15 mouse cellular contexts compared by ENCODE assay signal in the genomic region with DNA sequence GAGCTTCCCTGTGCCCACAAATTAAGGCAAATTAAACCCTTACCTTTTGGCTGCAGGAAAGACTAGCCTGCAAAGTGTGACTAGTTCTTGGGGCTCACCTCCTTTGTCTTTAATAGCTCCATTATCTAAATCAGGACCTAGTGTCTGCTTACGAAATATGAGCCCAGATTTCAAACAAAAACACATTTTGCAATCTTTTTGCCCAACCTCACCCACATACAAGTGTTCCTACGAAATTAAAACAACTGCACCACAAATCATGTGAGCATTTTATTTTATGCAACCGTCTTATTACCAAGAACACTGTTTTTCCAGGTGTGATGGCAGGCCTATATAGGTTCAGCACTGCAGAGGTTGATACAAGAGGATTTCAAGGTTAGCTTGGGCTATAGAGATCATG. TPM values are rescaled to one million over a fixed set of nuclear protein-coding genes. Genes with fewer than 3 reads are reported as not detected.
DNase-seq lines count a peak whose midpoint lies in the region; ATAC-seq and TF ChIP-seq lines count a peak whose summit lies in the region.
"Had no signal": no experiment of that assay in that cellular context is flagged by ENCODE, and none has a peak within 500 bp of the region (broad histone marks: within the 10 kb centered on the region; RNA-seq: fewer than 3 reads in every experiment).

No protein-coding gene starts in this region.

- peaks cover 24% of the 10 kb centered on the region for H3K36me3 ChIP-seq in erythroblast, embryonic 14.5 days (ENCODE audit: control insufficient read depth)
- no peaks in the 10 kb centered on the region for H3K36me3 ChIP-seq in kidney, adult 2 months (ENCODE audit: control insufficient read depth, insufficient read depth, low read length)
- H3K36me3 ChIP-seq in kidney, embryonic 16.5 days (ENCODE audit: insufficient read depth, low read length): no peaks in the 10 kb centered on the region
- H3K36me3 ChIP-seq in CH12.LX (replicated peaks in 1 of 2; ENCODE audit: control insufficient read depth in 1 of 2, insufficient read depth in 1 of 2, low read length in 1 of 2): peaks cover 3 to 32% of the 10 kb centered on the region in 2 experiments
- H3K36me3 ChIP-seq in liver, embryonic 12.5 days: peaks cover 12% of the 10 kb centered on the region
- H3K36me3 ChIP-seq: heart, embryonic 12.5 days; hindbrain, embryonic 15.5 days; neural tube, embryonic 13.5 days had no signal

- 0 out of 2 replicates have a peak overlapping the region, but pooled peaks have one; percentile 22 for H3K27ac ChIP-seq in kidney, adult 2 months (ENCODE audit: insufficient read depth, low read depth, low read length)
- no peak overlapping the region for H3K27ac ChIP-seq in kidney, embryonic 16.5 days (ENCODE audit: low read length)
- no peak overlapping the region for H3K27ac ChIP-seq in CH12.LX (ENCODE audit: insufficient read depth, low read depth)
- no peak overlapping the region for H3K27ac ChIP-seq in liver, embryonic 12.5 days
- no peak overlapping the region for H3K27ac ChIP-seq in left cerebral cortex, adult 2 months
- H3K27ac ChIP-seq: hindbrain, embryonic 15.5 days; neural tube, embryonic 13.5 days; stomach, postnatal 0 days had no signal

- H3K9ac ChIP-seq in kidney, embryonic 16.5 days (replicated peaks; ENCODE audit: low read length): no peak overlapping the region
- peak overlapping the region; percentile 47; the same call in 1 of the 2 replicates for H3K9ac ChIP-seq in CH12.LX (ENCODE audit: insufficient read depth, low read depth)
- H3K9ac ChIP-seq in liver, embryonic 12.5 days: peak overlapping the region; percentile 89

- H3K27me3 ChIP-seq in erythroblast, embryonic 14.5 days (ENCODE audit: control insufficient read depth): no peaks in the 10 kb centered on the region
- no peaks in the 10 kb centered on the region for H3K27me3 ChIP-seq in kidney, adult 2 months (replicated peaks; ENCODE audit: control insufficient read depth, insufficient read depth, low read length)
- H3K27me3 ChIP-seq in kidney, embryonic 16.5 days (ENCODE audit: insufficient read depth, low read length): no peaks in the 10 kb centered on the region
- no peaks in the 10 kb centered on the region for H3K27me3 ChIP-seq in CH12.LX (replicated peaks)
- no peaks in the 10 kb centered on the region for H3K27me3 ChIP-seq in liver, embryonic 12.5 days (replicated peaks)
- H3K27me3 ChIP-seq: heart, embryonic 12.5 days; hindbrain, embryonic 15.5 days; neural tube, embryonic 13.5 days had no signal

- TF ChIP-seq POLR2A in kidney, adult 2 months (IDR thresholded peaks at IDR 0.05; ENCODE audit: low read depth, low read length): no peak
- TF ChIP-seq POLR2A in CH12.LX (IDR thresholded peaks at IDR 0.05; ENCODE audit: low read depth, low read length): no peak

- no peak for DNase-seq in kidney, adult 2 months
- DNase-seq in CH12.LX (ENCODE audit: extremely low read depth): no peak
- no peak for DNase-seq in left cerebral cortex, adult 2 months (ENCODE audit: extremely low spot score in 1 of 2, low spot score in 2 of 2)
- DNase-seq in ovary, postnatal 10 days (ENCODE audit: low spot score): no peak
- DNase-seq: adrenal gland, adult 8-10 months; gastrocnemius, postnatal 14 days had no signal

- peak overlapping the region; percentile 72 for H3K4me3 ChIP-seq in erythroblast, embryonic 14.5 days (replicated peaks)
- H3K4me3 ChIP-seq in kidney, adult 2 months (ENCODE audit: insufficient read depth, low read depth, low read length): no peak overlapping the region
- H3K4me3 ChIP-seq in kidney, embryonic 16.5 days (ENCODE audit: low read length): no peak overlapping the region
- no peak overlapping the region for H3K4me3 ChIP-seq in CH12.LX (replicated peaks in 1 of 3; ENCODE audit: low read depth in 2 of 3, low read length in 2 of 3, poor library complexity in 1 of 3)
- peak overlapping the region; percentile 91 for H3K4me3 ChIP-seq in liver, embryonic 12.5 days
- no peak overlapping the region; the same call in 1 of the 2 replicates for H3K4me3 ChIP-seq in left cerebral cortex, adult 2 months

- H3K79me2 ChIP-seq in CH12.LX (replicated peaks; ENCODE audit: control insufficient read depth, extremely low read depth, insufficient read depth, poor library complexity, severe bottlenecking): peaks cover 38% of the 10 kb centered on the region

- no peak overlapping the region for H3K4me2 ChIP-seq in kidney, embryonic 16.5 days (replicated peaks; ENCODE audit: low read depth, low read length)
- no peak overlapping the region for H3K4me2 ChIP-seq in CH12.LX (ENCODE audit: insufficient read depth, low read depth, poor library complexity, severe bottlenecking)
- peak overlapping the region; percentile 87 for H3K4me2 ChIP-seq in liver, embryonic 12.5 days

- no peaks in the 10 kb centered on the region for H3K9me3 ChIP-seq in erythroblast, embryonic 14.5 days (ENCODE audit: control insufficient read depth, low read length)
- H3K9me3 ChIP-seq in kidney, embryonic 16.5 days (ENCODE audit: low read length): no peaks in the 10 kb centered on the region
- no peaks in the 10 kb centered on the region for H3K9me3 ChIP-seq in CH12.LX (replicated peaks; ENCODE audit: low read length)
- H3K9me3 ChIP-seq in liver, embryonic 12.5 days (replicated peaks): no peaks in the 10 kb centered on the region
- H3K9me3 ChIP-seq: heart, embryonic 12.5 days; hindbrain, embryonic 15.5 days; neural tube, embryonic 13.5 days had no signal

- ATAC-seq in erythroblast, adult 5-6 weeks (replicated peaks; ENCODE audit: low FRiP score, poor library complexity, severe bottlenecking): no peak
- no peak for ATAC-seq in kidney, embryonic 16.5 days (ENCODE audit: low FRiP score, low TSS enrichment)
- ATAC-seq in liver, embryonic 12.5 days: no peak
- ATAC-seq: lung, postnatal 0 days had no signal

- TF ChIP-seq EP300 in CH12.LX (IDR thresholded peaks at IDR 0.05; ENCODE audit: low read length): no peak

- intact Hi-C loops in left cerebral cortex, adult 2 months (cut with DNase I): no loop called here

- H3K4me1 ChIP-seq in erythroblast, embryonic 14.5 days (ENCODE audit: control insufficient read depth): peaks cover 70% of the 10 kb centered on the region
- peaks cover 35% of the 10 kb centered on the region for H3K4me1 ChIP-seq in kidney, adult 2 months (ENCODE audit: control insufficient read depth, insufficient read depth, low read length)
- H3K4me1 ChIP-seq in kidney, embryonic 16.5 days (ENCODE audit: insufficient read depth, low read length): peaks cover 47% of the 10 kb centered on the region
- H3K4me1 ChIP-seq in CH12.LX (ENCODE audit: control insufficient read depth in 1 of 2, insufficient read depth in 2 of 2): peaks cover 3 to 57% of the 10 kb centered on the region in 2 experiments; a peak in 3 of 4 replicates
- H3K4me1 ChIP-seq in liver, embryonic 12.5 days: peaks cover 70% of the 10 kb centered on the region

- in situ Hi-C loops in CH12.LX (cut with MboI; ENCODE audit: low pct_ligation_motif_present, low pct_unique_long_range_greater_than_20kb, low sequenced_read_pairs): loop anchor here (10.0 kb wide), 1 partner anchor 52 kb away; no protein-coding TSS in a partner anchor

- 67% methylated on average over 3 of the region's 3 CpGs for WGBS in kidney, adult 2 months
- 79% methylated on average over 3 of the region's 3 CpGs for WGBS in kidney, embryonic 16.5 days
- whole genome bisulfite sequencing in liver, embryonic 12.5 days (ENCODE audit: insufficient replicate concordance): 76% methylated on average over 3 of the region's 3 CpGs

- TF ChIP-seq CTCF in kidney, adult 2 months (conservative IDR thresholded peaks at IDR 0.05; ENCODE audit: insufficient read depth, insufficient read length, low read depth, low read length): no peak
- TF ChIP-seq CTCF in CH12.LX (conservative IDR thresholded peaks at IDR 0.05 in 1 of 2, IDR thresholded peaks at IDR 0.05 in 1 of 2; ENCODE audit: low read depth in 2 of 2, low read length in 2 of 2): no peak
- TF ChIP-seq CTCF in left cerebral cortex, adult 2 months (IDR thresholded peaks at IDR 0.05): no peak

- TF ChIP-seq RAD21 in CH12.LX (IDR thresholded peaks at IDR 0.05; ENCODE audit: low read depth, low read length): no peak

- dilution Hi-C loops in CH12.LX (cut with MboI; ENCODE audit: extremely low pct_ligation_motif_present, extremely low pct_unique_long_range_greater_than_20kb, low sequenced_read_pairs): no loop called here

RNA-seq across cellular contexts. Expression of gene Cisd1, which starts 1.6 kb away (rescaled TPM):
- polyA plus RNA-seq in erythroblast, embryonic 14.5 days (2012): 3.8 and 4.3 TPM in 2 replicates
- total RNA-seq in erythroblast, adult 5-6 weeks (2015; ENCODE audit: low replicate concordance): 10.0 and 15.7 TPM in 2 replicates
- total RNA-seq in erythroblast, adult 5-6 weeks (2017; ENCODE audit: low replicate concordance): 3.9 and 4.1 TPM in 2 replicates
- 299 and 319 TPM in 2 replicates for polyA plus RNA-seq in kidney, adult 2 months (2012; rRNA removed)
- polyA plus RNA-seq in kidney, embryonic 16.5 days (2015; fragmentation: Nextera tagmentation; extraction: Ambion mirVana): 137 and 139 TPM in 2 replicates
- total RNA-seq in CH12.LX (2012; rRNA removed) (111 and 113 TPM in 2 replicates), CH12.LX (2014; rRNA removed) (100 and 115 TPM in 2 replicates)
- 78.9 and 81.8 TPM in 2 replicates for polyA plus RNA-seq in CH12.LX (2012; ENCODE audit: insufficient read length, low read depth)
- polyA plus RNA-seq in liver, embryonic 12.5 days (2016; fragmentation: Nextera tagmentation; extraction: Ambion mirVana): 99.8 and 104 TPM in 2 replicates
- total RNA-seq in left cerebral cortex, adult 2 months (2021): 100 to 1,000 TPM; 119 to 131 TPM

RNA-seq across cellular contexts. Expression of gene Ipmk, which starts 4.4 kb away (rescaled TPM):
- 0.52 and 0.59 TPM in 2 replicates for polyA plus RNA-seq in erythroblast, embryonic 14.5 days (2012)
- total RNA-seq in erythroblast, adult 5-6 weeks (2015; ENCODE audit: low replicate concordance): 14.0 and 23.2 TPM in 2 replicates
- total RNA-seq in erythroblast, adult 5-6 weeks (2017; ENCODE audit: low replicate concordance): 10.5 and 12.4 TPM in 2 replicates
- 31.1 and 34.6 TPM in 2 replicates for polyA plus RNA-seq in kidney, adult 2 months (2012; rRNA removed)
- polyA plus RNA-seq in kidney, embryonic 16.5 days (2015; fragmentation: Nextera tagmentation; extraction: Ambion mirVana): 15.6 and 16.1 TPM in 2 replicates
- total RNA-seq in CH12.LX (2012; rRNA removed) (14.7 and 15.2 TPM in 2 replicates), CH12.LX (2014; rRNA removed) (21.8 and 23.8 TPM in 2 replicates)
- polyA plus RNA-seq in CH12.LX (2012; ENCODE audit: insufficient read length, low read depth): 24.0 and 27.1 TPM in 2 replicates
- polyA plus RNA-seq in liver, embryonic 12.5 days (2016; fragmentation: Nextera tagmentation; extraction: Ambion mirVana): 13.9 and 14.9 TPM in 2 replicates
- 10 to 100 TPM; 30.5 to 36.7 TPM for total RNA-seq in left cerebral cortex, adult 2 months (2021)

RNA-seq across cellular contexts. Expression of gene Ube2d1, which starts 58.1 kb away (rescaled TPM):
- polyA plus RNA-seq in erythroblast, embryonic 14.5 days (2012): 0.07 TPM in 1 of 2 replicates, not detected in the other
- 9.0 and 21.1 TPM in 2 replicates for total RNA-seq in erythroblast, adult 5-6 weeks (2015; ENCODE audit: low replicate concordance)
- 2.6 and 6.4 TPM in 2 replicates for total RNA-seq in erythroblast, adult 5-6 weeks (2017; ENCODE audit: low replicate concordance)
- 23.8 and 26.7 TPM in 2 replicates for polyA plus RNA-seq in kidney, adult 2 months (2012; rRNA removed)
- polyA plus RNA-seq in kidney, embryonic 16.5 days (2015; fragmentation: Nextera tagmentation; extraction: Ambion mirVana): 54.3 and 66.1 TPM in 2 replicates
- total RNA-seq in CH12.LX (2012; rRNA removed): 1.0 TPM in 2 replicates
- total RNA-seq in CH12.LX (2014; rRNA removed): 2.6 and 3.8 TPM in 2 replicates
- polyA plus RNA-seq in CH12.LX (2012; ENCODE audit: insufficient read length, low read depth): 5.3 and 7.7 TPM in 2 replicates
- 12.0 and 12.5 TPM in 2 replicates for polyA plus RNA-seq in liver, embryonic 12.5 days (2016; fragmentation: Nextera tagmentation; extraction: Ambion mirVana)
- 10 to 100 TPM; 49.6 to 50.7 TPM for total RNA-seq in left cerebral cortex, adult 2 months (2021)

Comparison
In these comparisons a context has a peak if more than half of its experiments do, and no peak if none do; other contexts are left out.
1. H3K4me3 ChIP-seq: peak in erythroblast, embryonic 14.5 days (single experiment) and liver, embryonic 12.5 days (single experiment); none in kidney, adult 2 months (single experiment), kidney, embryonic 16.5 days (single experiment), CH12.LX (0 of 3) and left cerebral cortex, adult 2 months (single experiment).
2. RNA of gene Cisd1, which starts 1.6 kb away (polyA plus RNA-seq): 299 to 319 TPM in kidney, adult 2 months, 137 to 139 TPM in kidney, embryonic 16.5 days, 99.8 to 104 TPM in liver, embryonic 12.5 days and 78.9 to 81.8 TPM in CH12.LX; 3.8 to 4.3 TPM in erythroblast, embryonic 14.5 days; every median in the first group is over 10 times any median in the second.